Mouse (Mus musculus) kidney, adult 11 months (tissue): ENCODE data around the gene Lancl1.

Source experiments
- DNase-seq: peaks from one replicate; pipeline ENCODE4 v3.0.0; 2022

Lancl1 gene

DNA sequence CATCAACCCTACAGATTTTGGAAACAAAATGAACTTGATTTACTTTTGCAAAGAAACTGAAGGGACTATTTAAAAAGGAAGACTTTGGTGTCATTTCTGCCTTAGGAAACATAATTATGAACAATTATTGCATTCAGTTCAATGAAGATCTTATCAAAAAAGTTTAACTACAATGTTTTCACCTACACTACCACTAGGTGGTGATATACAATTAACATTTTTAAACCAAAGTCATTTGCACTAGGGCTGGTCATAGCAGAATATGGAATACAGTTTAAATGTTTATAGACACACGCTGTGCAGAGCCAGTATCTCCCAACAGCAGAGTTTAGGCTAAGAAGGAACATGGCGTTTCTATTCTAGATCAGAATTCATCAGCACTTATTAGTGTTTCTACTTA is 24.5 kb downstream of the Lancl1 start:
- DNase-seq: no peak

DNA sequence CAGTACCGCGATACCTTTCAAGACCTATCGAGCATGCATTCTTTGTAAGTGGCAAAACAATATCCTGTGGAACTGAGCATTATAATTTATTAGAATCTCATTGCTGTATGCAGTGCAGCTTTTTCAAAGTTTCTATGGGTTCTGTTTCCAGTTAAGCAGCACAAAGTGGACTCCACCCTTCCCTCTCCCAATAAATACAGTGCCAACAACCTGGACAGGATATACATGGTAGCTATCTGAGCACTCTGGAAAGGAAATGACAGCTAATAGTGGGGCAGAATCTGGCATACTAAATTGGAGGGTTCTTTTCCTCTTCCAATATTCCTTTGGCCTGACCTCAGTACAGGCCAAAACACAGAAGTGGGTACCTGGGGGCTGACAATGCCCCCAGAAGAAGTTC is 28.2 kb downstream of the Lancl1 start:
- DNase-seq: no peak

GRCm38 (mm10) chr1:67003699-67004098 is 35.0 kb downstream of the Lancl1 start:
- DNase-seq: no peak

- DNase-seq: peak; percentile 30
These were observed 36.4 kb downstream of the Lancl1 start for GRCm38 (mm10) chr1:67002226-67002625.

DNA sequence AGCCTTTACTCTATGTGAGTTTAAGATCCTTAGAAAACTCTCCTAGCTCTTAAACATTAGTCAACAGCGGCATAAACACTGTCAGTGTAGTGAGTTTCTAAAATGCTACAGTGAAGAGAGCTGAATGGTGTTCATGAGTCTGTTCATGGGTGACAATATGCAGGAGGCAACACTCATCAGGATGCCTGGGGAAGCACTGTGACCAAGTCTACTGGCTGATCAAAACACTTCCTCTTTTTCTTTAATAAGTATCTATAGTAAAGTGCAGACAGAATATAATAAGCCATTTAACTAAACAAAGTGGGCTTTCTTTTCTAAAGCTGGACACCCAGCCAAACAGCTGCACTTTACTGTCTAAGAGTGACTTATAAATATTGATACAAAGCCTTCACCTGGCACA is 37.3 kb downstream of the Lancl1 start:
- DNase-seq: no peak

- no peak for DNase-seq
These were observed 38.2 kb downstream of the Lancl1 start for GRCm38 (mm10) chr1:67000484-67000883.

DNA sequence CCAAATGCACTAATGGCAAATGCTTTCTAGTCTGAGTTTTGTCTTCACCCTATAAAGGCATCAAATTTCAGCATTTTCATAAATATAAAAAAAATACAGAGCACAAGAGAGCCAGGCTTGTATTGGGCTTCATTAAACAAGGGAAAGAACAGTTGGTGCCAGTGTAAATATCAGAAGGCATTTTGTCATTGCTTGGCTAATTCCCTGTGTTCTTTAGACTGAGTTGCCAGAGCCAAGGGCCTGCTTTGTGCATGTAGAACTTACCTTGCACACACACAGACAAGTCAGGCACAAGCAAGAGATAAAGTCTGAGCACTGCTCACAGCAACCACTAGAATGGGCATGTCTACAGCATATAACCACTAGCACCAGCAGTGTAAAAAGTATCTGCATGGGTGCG is 40.1 kb downstream of the Lancl1 start:
- no peak for DNase-seq

- no peak for DNase-seq
These were observed 40.5 kb downstream of the Lancl1 start for GRCm38 (mm10) chr1:66998188-66998587.

DNA sequence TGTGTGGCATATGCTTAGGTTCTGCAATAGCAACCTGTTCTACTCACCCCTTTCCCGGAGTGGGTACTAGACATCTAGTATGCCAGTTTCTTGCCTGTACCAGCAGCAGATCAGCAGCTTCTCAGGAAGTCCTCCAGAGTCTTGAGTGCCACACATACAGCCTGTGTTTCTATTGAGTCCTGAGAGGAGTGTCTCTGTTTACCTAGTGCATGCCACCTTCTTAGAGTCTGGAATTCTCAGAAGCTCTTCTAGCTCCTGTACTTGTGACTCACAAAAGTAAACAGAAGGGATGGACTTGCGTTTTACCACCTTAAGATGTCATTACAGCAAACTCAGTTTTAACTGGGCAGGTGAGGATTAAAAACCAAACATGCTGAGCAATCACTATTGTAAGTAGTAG is 41.9 kb downstream of the Lancl1 start:
- DNase-seq: no peak

DNA sequence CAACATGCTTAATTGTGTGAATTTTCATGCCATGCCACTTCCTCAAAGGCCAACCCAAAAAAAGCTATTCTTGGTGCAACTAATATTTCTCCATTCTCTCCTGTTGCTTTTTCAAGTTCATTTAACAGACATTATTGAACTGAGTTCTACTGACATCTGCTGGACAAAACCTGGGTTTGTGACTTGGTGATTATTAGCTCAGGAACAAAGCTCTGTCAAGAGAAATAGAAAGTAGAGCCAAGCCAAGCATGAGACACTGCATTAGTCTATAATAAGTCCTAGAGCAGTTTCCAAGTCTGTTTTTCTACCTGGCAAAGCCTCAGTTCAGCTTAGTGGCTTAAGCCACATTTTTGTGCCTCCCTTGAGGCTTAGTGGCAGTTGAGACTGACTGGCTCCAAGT is 45.9 kb downstream of the Lancl1 start:
- DNase-seq: no peak

DNA sequence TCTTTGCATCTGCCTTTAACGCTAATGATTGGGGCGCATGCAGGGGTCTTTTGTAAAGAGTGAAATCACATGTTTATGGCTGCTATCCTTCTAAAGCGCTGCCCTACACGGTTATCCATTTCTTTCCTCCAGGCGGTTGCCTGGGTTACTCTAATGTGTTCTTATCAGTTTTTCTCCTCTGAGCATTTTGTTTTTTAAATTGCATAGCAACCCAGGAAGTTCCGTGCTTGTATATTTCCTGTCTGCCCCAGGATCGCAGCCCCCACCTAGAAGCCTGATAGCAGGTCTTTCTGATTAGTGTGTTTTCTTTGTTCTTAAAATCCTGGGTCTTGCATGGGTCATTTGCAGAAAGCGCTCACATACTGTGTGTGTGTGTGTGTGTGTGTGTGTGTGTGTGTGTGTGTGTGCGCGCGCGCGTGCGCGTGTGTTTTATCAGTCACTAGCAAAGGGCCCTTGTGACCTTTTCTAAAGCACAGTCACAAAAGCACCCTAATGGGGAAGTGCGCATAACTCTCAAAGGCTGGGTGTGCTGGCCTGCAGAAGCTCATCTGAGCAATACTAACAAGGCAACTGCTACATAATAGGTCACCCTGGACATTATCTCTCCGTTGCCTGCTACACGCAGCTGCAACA is 51.0 kb downstream of the Lancl1 start:
- no peak for DNase-seq

DNA sequence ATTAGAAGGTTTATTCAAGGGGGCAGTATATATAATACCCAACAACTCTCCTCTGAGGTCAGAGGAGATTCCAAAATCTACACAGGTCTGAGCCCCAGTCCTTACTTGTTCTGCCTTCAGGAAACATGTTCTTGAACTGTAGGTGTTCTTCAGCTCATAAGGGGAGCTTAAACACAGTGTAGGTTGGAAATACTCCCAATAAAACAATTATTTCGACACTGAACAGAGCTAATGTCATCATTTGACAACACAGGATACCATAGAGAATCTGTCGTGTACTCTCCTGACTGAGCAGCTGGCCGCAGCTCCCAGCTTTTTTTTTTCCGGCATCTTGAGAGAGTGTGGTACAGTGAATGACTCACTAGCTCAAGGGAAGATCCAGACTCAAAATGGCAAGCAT is 52.8 kb downstream of the Lancl1 start:
- no peak for DNase-seq

- no peak for DNase-seq
These were observed 53.5 kb downstream of the Lancl1 start for GRCm38 (mm10) chr1:66985129-66985698.

DNA sequence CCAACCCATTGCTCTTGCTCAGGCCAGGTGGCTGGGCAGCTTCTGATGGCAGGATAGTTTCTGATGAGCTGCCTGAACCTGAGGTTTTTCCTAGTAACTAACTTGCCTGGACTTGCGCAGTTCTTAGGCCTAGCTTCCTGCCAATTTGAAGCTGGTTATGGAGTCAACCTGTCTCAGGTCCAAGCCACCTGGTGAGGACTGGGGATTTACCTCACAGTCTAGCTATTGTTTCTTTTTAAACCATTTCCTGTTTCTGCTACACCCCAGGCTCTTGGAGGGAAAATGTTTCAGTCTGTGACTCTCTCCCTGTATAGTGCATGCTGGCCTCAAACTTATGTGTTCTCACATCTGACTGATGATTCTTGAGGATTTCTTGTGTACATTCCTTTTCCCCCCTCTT is 58.5 kb downstream of the Lancl1 start:
- DNase-seq: no peak

- peak; percentile 9 for DNase-seq
These were observed 63.2 kb downstream of the Lancl1 start for GRCm38 (mm10) chr1:66975456-66975855.

- no peak for DNase-seq
These were observed 73.8 kb downstream of the Lancl1 start for GRCm38 (mm10) chr1:66964857-66965256.

- DNase-seq: no peak
These were observed 78.0 kb downstream of the Lancl1 start for GRCm38 (mm10) chr1:66960536-66961243.

DNA sequence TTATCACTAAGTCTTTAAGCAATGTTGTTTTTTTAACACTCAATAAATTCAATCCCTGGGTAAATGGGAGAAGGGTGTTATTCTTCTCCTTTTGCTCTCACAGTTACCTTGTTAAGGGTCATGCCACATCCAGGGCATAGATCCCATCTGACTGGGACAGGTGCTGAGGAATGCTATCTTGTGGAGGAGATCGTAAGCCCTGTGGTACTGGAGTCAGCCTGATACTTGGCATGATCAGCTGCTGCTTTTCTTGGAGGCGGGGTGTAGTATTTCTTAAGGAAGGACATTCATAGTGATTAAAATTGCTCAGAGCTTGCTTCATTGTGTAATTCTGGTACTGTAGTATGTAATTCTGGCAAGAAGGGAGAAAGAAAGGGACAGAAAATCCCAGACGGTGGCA is 81.3 kb downstream of the Lancl1 start:
- no peak for DNase-seq

GRCm38 (mm10) chr1:66951086-66951485 is 87.6 kb downstream of the Lancl1 start:
- DNase-seq: no peak
